Mouse (Mus musculus): Measurements from ENCODE around the gene Pcsk6.

GRCm38 (mm10) chr7:65954583-65954982, 93.0 kb downstream of the Pcsk6 start:
- TF ChIP-seq CTCF (IDR thresholded peaks at IDR 0.05; ENCODE audit: low read depth) (no peak), EP300 (optimal IDR thresholded peaks at IDR 0.05) (no peak)
